Mouse (Mus musculus) CH12.LX (cell line): Measurements from ENCODE around the gene Pde4b. TPM values are rescaled to one million over a fixed set of nuclear protein-coding genes. Genes with fewer than 3 reads are reported as not detected.

ENCODE experiments used
- DNase-seq: peaks from one replicate; pipeline ENCODE4 v3.0.0-alpha.2; 2013; ENCODE audit errors: extremely low read depth
- H3K27ac ChIP-seq: 2 replicates; pipeline ENCODE4 v1.5.1; 2012; ENCODE audit warnings: low read depth, mild to moderate bottlenecking, control low read depth, moderate library complexity; ENCODE audit not compliant: insufficient read depth
- H3K27me3 ChIP-seq: replicated peaks from 2 replicates; pipeline ENCODE3; 2012; ENCODE audit warnings: inconsistent platforms
- H3K36me3 ChIP-seq, 2 experiments: replicated peaks in 1 of 2; 2 replicates each; pipeline versions ENCODE3 to v1.6.1; 2012; ENCODE audit warnings: inconsistent platforms in 1 of 2, low read length in 1 of 2, mild to moderate bottlenecking in 1 of 2, mixed read lengths in 1 of 2, moderate library complexity in 1 of 2; ENCODE audit not compliant: control insufficient read depth in 1 of 2, insufficient read depth in 1 of 2
- H3K4me1 ChIP-seq, 2 experiments: 2 replicates each; pipeline ENCODE4 v1.6.1; 2012; ENCODE audit warnings: inconsistent platforms in 1 of 2, moderate library complexity in 1 of 2; ENCODE audit not compliant: insufficient read depth in 2 of 2, control insufficient read depth in 1 of 2
- H3K4me2 ChIP-seq: 2 replicates; pipeline ENCODE4 v1.6.1; 2012; ENCODE audit warnings: low read depth, mild to moderate bottlenecking, control low read depth; ENCODE audit not compliant: poor library complexity, insufficient read depth, severe bottlenecking
- H3K4me3 ChIP-seq, 3 experiments: fragments of 150-350 bp in 1 of 3; sonication (generic) in 1 of 3; replicated peaks in 1 of 3; 2 replicates each; pipeline versions ENCODE3 to v1.5.1; 2011 to 2012; ENCODE audit warnings: low read depth in 2 of 3, low read length in 2 of 3, mild to moderate bottlenecking in 2 of 3, moderate library complexity in 2 of 3, control low read depth in 1 of 3, improper control_type of control experiment in 1 of 3, inconsistent platforms in 1 of 3, mixed read lengths in 1 of 3; ENCODE audit not compliant: poor library complexity in 1 of 3
- H3K79me2 ChIP-seq: replicated peaks from 2 replicates; pipeline ENCODE4 v1.6.1; 2012; ENCODE audit warnings: mild to moderate bottlenecking, moderate library complexity; ENCODE audit not compliant: control insufficient read depth, poor library complexity, insufficient read depth, severe bottlenecking; ENCODE audit errors: extremely low read depth
- H3K9ac ChIP-seq: 2 replicates; pipeline ENCODE4 v1.6.1; 2012; ENCODE audit warnings: low read depth, mild to moderate bottlenecking, control low read depth, moderate library complexity; ENCODE audit not compliant: insufficient read depth
- H3K9me3 ChIP-seq: replicated peaks from 2 replicates; pipeline ENCODE3; 2012; ENCODE audit warnings: low read length, inconsistent platforms, mixed read lengths
- BHLHE40 ChIP-seq: IDR thresholded peaks from 2 replicates; pipeline ENCODE4 v1.6.1; 2011; ENCODE audit warnings: mild to moderate bottlenecking, low read depth, low read length, improper control_type of control experiment
- CHD1 ChIP-seq: IDR thresholded peaks from 2 replicates; pipeline ENCODE4 v1.6.1; 2012; ENCODE audit warnings: low read depth, low read length, improper control_type of control experiment, inconsistent platforms
- CTCF ChIP-seq, 2 experiments: IDR thresholded peaks in 1 of 2; conservative IDR thresholded peaks in 1 of 2; 2 replicates each; pipeline ENCODE4 v1.5.1; 2011 to 2012; ENCODE audit warnings: low read depth in 2 of 2, low read length in 2 of 2, improper control_type of control experiment in 1 of 2, inconsistent platforms in 1 of 2, mild to moderate bottlenecking in 1 of 2, moderate library complexity in 1 of 2
- E2F4 ChIP-seq: IDR thresholded peaks from 2 replicates; pipeline ENCODE4 v1.6.1; 2011; ENCODE audit warnings: low read depth, low read length, improper control_type of control experiment; ENCODE audit not compliant: insufficient replicate concordance
- ETS1 ChIP-seq: conservative IDR thresholded peaks from 2 replicates; pipeline ENCODE4 v1.6.1; 2012; ENCODE audit warnings: low read depth, mild to moderate bottlenecking, inconsistent platforms, low read length, improper control_type of control experiment, moderate library complexity
- GABPA ChIP-seq: IDR thresholded peaks from 2 replicates; pipeline ENCODE4 v1.6.1; 2012; ENCODE audit warnings: low read depth, low read length, improper control_type of control experiment, inconsistent platforms; ENCODE audit not compliant: insufficient replicate concordance
- JUND ChIP-seq: conservative IDR thresholded peaks from 2 replicates; pipeline ENCODE4 v1.6.1; 2011; ENCODE audit warnings: low read depth, low read length, improper control_type of control experiment
- MAFK ChIP-seq: IDR thresholded peaks from 2 replicates; pipeline ENCODE4 v1.6.1; 2011; ENCODE audit warnings: low read length, improper control_type of control experiment; ENCODE audit not compliant: insufficient replicate concordance
- MAZ ChIP-seq: IDR thresholded peaks from 2 replicates; pipeline ENCODE4 v1.6.1; 2012; ENCODE audit warnings: low read depth, mild to moderate bottlenecking, inconsistent platforms, low read length, improper control_type of control experiment, moderate library complexity
- MXI1 ChIP-seq: IDR thresholded peaks from 2 replicates; pipeline ENCODE4 v1.6.1; 2011; ENCODE audit warnings: mild to moderate bottlenecking, low read depth, low read length, improper control_type of control experiment
- MYC ChIP-seq: IDR thresholded peaks from 2 replicates; pipeline ENCODE4 v1.6.1; 2011; ENCODE audit warnings: low read depth, mild to moderate bottlenecking, improper control_type of control experiment, low read length
- NELFE ChIP-seq: IDR thresholded peaks from 2 replicates; pipeline ENCODE4 v1.6.1; 2011; ENCODE audit warnings: low read depth, low read length, improper control_type of control experiment
- PAX5 ChIP-seq: IDR thresholded peaks from 2 replicates; pipeline ENCODE4 v1.6.1; 2012; ENCODE audit warnings: low read length, inconsistent platforms, mixed read lengths
- POLR2A ChIP-seq: IDR thresholded peaks from 2 replicates; pipeline ENCODE4 v1.6.1; 2011; ENCODE audit warnings: low read depth, mild to moderate bottlenecking, improper control_type of control experiment, low read length
- RAD21 ChIP-seq: IDR thresholded peaks from 2 replicates; pipeline ENCODE4 v1.6.1; 2011; ENCODE audit warnings: low read depth, mild to moderate bottlenecking, low read length, improper control_type of control experiment, moderate library complexity
- SIN3A ChIP-seq: IDR thresholded peaks from 2 replicates; pipeline ENCODE4 v1.6.1; 2012; ENCODE audit warnings: low read length, improper control_type of control experiment, inconsistent platforms
- SMC3 ChIP-seq: IDR thresholded peaks from 2 replicates; pipeline ENCODE4 v1.6.1; 2011; ENCODE audit warnings: low read depth, low read length, improper control_type of control experiment
- TCF12 ChIP-seq: IDR thresholded peaks from 2 replicates; pipeline ENCODE4 v1.6.1; 2014; ENCODE audit warnings: low read depth, mild to moderate bottlenecking, inconsistent platforms, low read length, improper control_type of control experiment
- ZC3H11A ChIP-seq: IDR thresholded peaks from 2 replicates; pipeline ENCODE4 v1.6.1; 2012; ENCODE audit warnings: low read depth, mild to moderate bottlenecking, inconsistent platforms, low read length, improper control_type of control experiment
- ZKSCAN1 ChIP-seq: IDR thresholded peaks from 2 replicates; pipeline ENCODE4 v1.6.1; 2012; ENCODE audit warnings: low read depth, inconsistent platforms, low read length, improper control_type of control experiment, borderline replicate concordance
- ZMIZ1 ChIP-seq: IDR thresholded peaks from 2 replicates; pipeline ENCODE4 v1.6.1; 2012; ENCODE audit warnings: low read depth, mild to moderate bottlenecking, inconsistent platforms, low read length, improper control_type of control experiment
- ZNF384 ChIP-seq: IDR thresholded peaks from 2 replicates; pipeline ENCODE4 v1.6.1; 2012; ENCODE audit warnings: low read depth, low read length, improper control_type of control experiment, inconsistent platforms
- dilution Hi-C: fragments of 300-500 bp; cut with MboI; formaldehyde crosslinking; loops from 2 replicates; pipeline ENCODE4 v1.14.3; 2020; ENCODE audit warnings: low sequenced_read_pairs; ENCODE audit not compliant: extremely low pct_unique_long_range_greater_than_20kb, extremely low pct_ligation_motif_present
- in situ Hi-C: fragments of 300-500 bp; cut with MboI; formaldehyde crosslinking; loops from 3 replicates; pipeline ENCODE4 v1.14.3; 2019; ENCODE audit warnings: low sequenced_read_pairs, low pct_ligation_motif_present, low pct_unique_long_range_greater_than_20kb, mixed read lengths
- polyA plus RNA-seq: library from polyadenylated mRNA; unstranded; fragments of >175 nt; gene quantifications from 2 replicates; pipeline ENCODE4 v1.2.1, GENCODE M21; 2012; ENCODE audit warnings: low read depth; ENCODE audit not compliant: insufficient read length
- total RNA-seq, 2 experiments: library from RNA; depleted of rRNA; stranded (reverse); fragments of 300-350 nt in 1 of 2; fragments of >200 nt in 1 of 2; gene quantifications; 2 replicates each; pipeline ENCODE4 v1.2.3; 2012 to 2014

Gene Pde4b
- total and polyA plus RNA-seq, 3 experiments, result 9.6 to 24.2 (median 21.8) TPM

- H3K4me2 ChIP-seq, result no peak overlapping the region
- no peaks in the 10 kb centered on the region for H3K9me3 ChIP-seq
- H3K79me2 ChIP-seq, result no peaks in the 10 kb centered on the region
- H3K36me3 ChIP-seq, result no peaks in the 10 kb centered on the region
- H3K27ac ChIP-seq, result no peak overlapping the region
- H3K9ac ChIP-seq, result no peak overlapping the region
- TF ChIP-seq MAFK, result peak; percentile 99
- TF ChIP-seq ZMIZ1, result no peak
- peaks cover 9 to 14% of the 10 kb centered on the region in 2 experiments for H3K4me1 ChIP-seq
- in situ Hi-C loops (loop anchor here (25.0 kb wide), 1 partner anchor 483 kb away; no protein-coding TSS in a partner anchor), dilution Hi-C loops (loop anchor here (25.0 kb wide), 1 partner anchor 242 kb away; no protein-coding TSS in a partner anchor)
- DNase-seq, result no peak
- no peak overlapping the region for H3K4me3 ChIP-seq
- H3K27me3 ChIP-seq, result no peaks in the 10 kb centered on the region
Observed at GRCm38 (mm10) chr4:102478860-102479259, 391.5 kb downstream of the Pde4b start.

DNA sequence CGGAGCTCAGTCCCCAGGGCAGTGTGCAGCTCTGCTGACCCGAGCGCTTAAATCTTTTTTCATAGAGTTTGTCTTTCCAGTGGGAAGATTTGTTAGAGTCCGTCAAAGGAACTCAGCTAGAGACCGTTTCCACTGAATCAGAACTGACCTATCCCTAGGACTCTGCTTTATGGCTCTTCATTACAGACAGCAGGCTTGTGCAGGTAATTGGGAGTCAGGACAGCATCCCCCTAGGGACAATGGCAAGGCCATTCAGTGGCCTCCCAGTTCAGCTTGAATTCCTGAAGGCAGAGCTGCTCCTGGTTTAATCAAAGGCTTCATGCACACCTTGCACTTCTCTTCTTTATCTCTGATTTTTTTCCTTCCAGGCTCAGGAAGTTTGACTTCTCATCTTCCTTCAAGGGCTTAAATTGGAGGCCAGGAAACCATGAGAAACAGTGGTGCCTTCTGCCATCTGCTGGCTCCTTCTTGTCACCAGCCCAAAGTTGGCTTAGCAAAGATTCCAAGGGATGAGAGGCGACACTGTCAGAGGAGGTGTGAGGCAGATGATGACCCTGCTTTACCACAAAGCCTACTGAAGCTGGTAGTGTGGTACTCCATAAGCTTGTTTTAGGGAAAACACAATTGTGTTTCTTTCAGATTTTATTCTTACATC is 393.6 kb downstream of the Pde4b start:
- no peaks in the 10 kb centered on the region for H3K79me2 ChIP-seq
- TF ChIP-seq MAZ (no peak), SMC3 (peak; percentile 98), ZNF384 (peak; percentile 88), NELFE (peak; percentile 15; the same call in 1 of the 2 replicates), ZC3H11A (peak; percentile 93), RAD21 (peak; percentile 95), CTCF (conservative IDR thresholded peaks at IDR 0.05 in 1 of 2, IDR thresholded peaks at IDR 0.05 in 1 of 2; ENCODE audit: low read depth in 2 of 2, low read length in 2 of 2) (peak; percentile 20 to 89; a peak in 3 of 4 replicates), MXI1 (no peak)
- no peaks in the 10 kb centered on the region for H3K36me3 ChIP-seq
- H3K9me3 ChIP-seq, result no peaks in the 10 kb centered on the region
- H3K27me3 ChIP-seq, result no peaks in the 10 kb centered on the region
- H3K9ac ChIP-seq, result no peak overlapping the region
- peaks cover 15 to 21% of the 10 kb centered on the region in 2 experiments for H3K4me1 ChIP-seq
- dilution Hi-C loops (loop anchor here (25.0 kb wide), 1 partner anchor 244 kb away; no protein-coding TSS in a partner anchor), in situ Hi-C loops (loop anchor here (5.0 to 25.0 kb wide), 2 partner anchors 254 to 481 kb away; no protein-coding TSS in a partner anchor)
- peak; percentile 48 for DNase-seq
- H3K27ac ChIP-seq, result no peak overlapping the region
- no peak overlapping the region for H3K4me3 ChIP-seq
- no peak overlapping the region for H3K4me2 ChIP-seq

GRCm38 (mm10) chr4:102483354-102484018 is 396.1 kb downstream of the Pde4b start:
- no peak overlapping the region for H3K4me3 ChIP-seq
- H3K9ac ChIP-seq, result peak overlapping the region; percentile 57
- no peaks in the 10 kb centered on the region for H3K9me3 ChIP-seq
- H3K27ac ChIP-seq, result peak overlapping the region; percentile 89
- peaks cover 15 to 21% of the 10 kb centered on the region in 2 experiments for H3K4me1 ChIP-seq
- peak; percentile 78 for DNase-seq
- dilution Hi-C loops, result loop anchor here (25.0 kb wide), 1 partner anchor 246 kb away; no protein-coding TSS in a partner anchor
- H3K27me3 ChIP-seq, result no peaks in the 10 kb centered on the region
- no peaks in the 10 kb centered on the region for H3K79me2 ChIP-seq
- H3K4me2 ChIP-seq, result peak overlapping the region; percentile 93
- no peaks in the 10 kb centered on the region for H3K36me3 ChIP-seq
- in situ Hi-C loops, result loop anchor here (5.0 to 25.0 kb wide), 2 partner anchors 256 to 479 kb away; no protein-coding TSS in a partner anchor
- TF ChIP-seq ZNF384 (peak; percentile 43; the same call in 1 of the 2 replicates), SIN3A (peak; percentile 60), CHD1 (peak; percentile 82; the same call in 1 of the 2 replicates), ZMIZ1 (peak; percentile 51; the same call in 1 of the 2 replicates), ZKSCAN1 (no peak), JUND (no peak; the same call in 1 of the 2 replicates), POLR2A (peak; percentile 44; the same call in 1 of the 2 replicates), ETS1 (peak; percentile 77), TCF12 (peak; percentile 69; the same call in 1 of the 2 replicates), MYC (peak; percentile 98), RAD21 (no peak; the same call in 1 of the 2 replicates), SMC3 (no peak; the same call in 1 of the 2 replicates), BHLHE40 (peak; percentile 84), PAX5 (no peak), GABPA (no peak), E2F4 (no peak)
